Mouse (Mus musculus) limb, embryonic 13.5 days (tissue): ENCODE measurements at regions not wholly inside any gene's neighbourhood (a gene's known extent, or its start where the extent isn't known, plus 50 kb on each side); places are given as distances from the start of the nearest gene placed in this dataset.

Experiments used
- ATAC-seq: fragments of 200-750 bp; cut with Nextera tagmentation; 2 replicates; pipeline ENCODE4 v1.8.0; 2017; ENCODE audit warnings: low read depth, moderate number of reproducible peaks, moderate TSS enrichment; ENCODE audit not compliant: low FRiP score
- H3K27ac ChIP-seq: fragments of 300-500 bp; sonication (generic); 2 replicates; pipeline ENCODE4 v1.5.1; 2015; ENCODE audit warnings: inconsistent platforms, mild to moderate bottlenecking, moderate library complexity
- H3K27me3 ChIP-seq: fragments of 300-500 bp; sonication (generic); 2 replicates; pipeline ENCODE4 v1.6.1; 2015; ENCODE audit warnings: mild to moderate bottlenecking, inconsistent platforms
- H3K36me3 ChIP-seq: fragments of 300-500 bp; sonication (generic); 2 replicates; pipeline ENCODE4 v1.6.1; 2015; ENCODE audit warnings: inconsistent platforms, mild to moderate bottlenecking, moderate library complexity
- H3K4me1 ChIP-seq: fragments of 300-500 bp; sonication (generic); 2 replicates; pipeline ENCODE4 v1.6.1; 2015; ENCODE audit warnings: inconsistent platforms
- H3K4me2 ChIP-seq: fragments of 300-500 bp; sonication (generic); replicated peaks from 2 replicates; pipeline ENCODE4 v1.6.1; 2015; ENCODE audit warnings: inconsistent platforms, mild to moderate bottlenecking, moderate library complexity
- H3K4me3 ChIP-seq: fragments of 300-500 bp; sonication (generic); 2 replicates; pipeline ENCODE4 v1.5.1; 2015; ENCODE audit warnings: moderate library complexity, mild to moderate bottlenecking, inconsistent platforms
- H3K9ac ChIP-seq: fragments of 300-500 bp; sonication (generic); 2 replicates; pipeline ENCODE4 v1.6.1; 2015; ENCODE audit warnings: mild to moderate bottlenecking, inconsistent platforms
- H3K9me3 ChIP-seq: fragments of 300-500 bp; sonication (generic); 2 replicates; pipeline ENCODE4 v1.6.1; 2016; ENCODE audit warnings: inconsistent platforms
- WGBS: fragments of 180-500 bp; shearing (Covaris S2); methylation state at CpG from one replicate; pipeline ENCODE4 v1.1.7; 2015; 5-methylcytosine and 5-hydroxymethylcytosine counted together

DNA sequence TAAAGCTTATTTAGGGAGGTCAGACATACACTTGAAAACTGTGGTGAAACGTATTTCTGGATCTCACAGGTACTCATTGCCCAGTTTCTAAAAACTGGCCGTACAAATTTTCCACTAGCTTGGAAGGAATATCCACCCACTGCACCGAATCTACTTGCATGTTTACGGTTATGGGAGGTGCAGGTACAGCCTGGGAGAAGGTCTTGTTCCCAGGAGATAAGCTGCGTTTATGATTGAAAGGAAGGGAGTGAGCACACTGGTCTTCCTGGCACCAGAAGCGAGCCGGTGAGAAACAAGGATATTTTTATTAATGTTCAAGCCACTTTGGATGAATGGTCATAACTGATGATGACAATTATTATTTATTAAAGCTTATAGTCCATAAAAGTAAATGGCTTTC is 283.9 kb downstream of the Ccdc91 start:
- Histone ChIP-seq H3K4me1 (peaks cover 30% of the 10 kb centered on the region), H3K4me2 (no peak overlapping the region), H3K27ac (no peak overlapping the region), H3K4me3 (no peak overlapping the region), H3K27me3 (peaks cover 21% of the 10 kb centered on the region), H3K36me3 (no peaks in the 10 kb centered on the region), H3K9me3 (no peaks in the 10 kb centered on the region), H3K9ac (no peak overlapping the region)
- ATAC-seq, result no peak
- WGBS, result 84% methylated on average over 7 of the region's 7 CpGs

DNA sequence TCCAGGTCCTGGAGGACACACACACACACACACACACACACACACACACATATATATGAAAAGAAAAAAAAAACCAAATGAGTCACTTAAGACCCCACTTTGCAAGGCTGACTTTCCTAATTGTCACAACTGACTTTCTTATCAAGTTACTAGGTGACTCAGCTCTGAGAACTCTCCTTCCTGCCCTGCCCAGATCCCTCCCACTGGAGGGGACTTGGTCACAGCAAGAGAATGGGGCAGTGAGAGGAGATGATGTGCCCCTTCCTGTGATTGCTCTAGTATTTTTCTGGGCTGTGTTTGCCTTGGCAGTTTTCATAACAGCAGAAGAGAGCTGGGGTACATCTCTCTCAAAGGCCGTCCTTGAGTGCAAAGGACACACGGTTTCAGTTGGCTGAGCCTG is 284.5 kb downstream of the Ccdc91 start:
- no peak overlapping the region for H3K4me2 ChIP-seq
- ATAC-seq, result no peak

DNA sequence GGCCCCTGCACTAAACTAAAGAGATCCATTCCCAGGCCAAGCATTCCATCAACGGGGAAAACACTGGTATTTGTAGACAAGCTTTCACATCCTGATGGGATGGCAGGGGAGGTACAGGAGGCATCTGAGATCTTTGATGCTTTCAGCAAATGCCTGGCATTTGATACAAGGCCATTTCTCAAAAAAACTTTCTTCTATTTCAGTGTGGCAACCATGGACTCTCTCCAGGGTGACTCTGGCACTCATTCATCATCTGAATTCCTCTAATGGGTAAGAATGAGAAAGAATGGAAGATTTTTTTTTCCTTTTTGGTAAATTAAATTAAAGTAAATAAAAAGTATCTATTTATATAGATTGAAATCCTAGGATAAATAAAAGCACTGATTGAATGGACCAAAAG is 281.8 kb upstream of the Far2 start:
- no peaks in the 10 kb centered on the region for H3K4me1 ChIP-seq
- H3K27me3 ChIP-seq, result peaks cover 1% of the 10 kb centered on the region; the same call in 1 of the 2 replicates
- H3K36me3 ChIP-seq, result no peaks in the 10 kb centered on the region
- no peak overlapping the region for H3K4me2 ChIP-seq
- H3K9ac ChIP-seq, result no peak overlapping the region
- H3K4me3 ChIP-seq, result no peak overlapping the region
- H3K27ac ChIP-seq, result no peak overlapping the region
- H3K9me3 ChIP-seq, result no peaks in the 10 kb centered on the region
- WGBS, result 93% methylated on average over 1 of the region's 1 CpGs
- ATAC-seq, result no peak

More for the DNA sequence above, 284.5 kb downstream of the Ccdc91 start:
- H3K4me3 ChIP-seq, result no peak overlapping the region
- no peak overlapping the region for H3K27ac ChIP-seq
- 87% methylated on average over 2 of the region's 2 CpGs for WGBS
- H3K9me3 ChIP-seq, result no peaks in the 10 kb centered on the region
- peaks cover 25% of the 10 kb centered on the region for H3K4me1 ChIP-seq
- no peaks in the 10 kb centered on the region for H3K36me3 ChIP-seq
- H3K27me3 ChIP-seq, result peaks cover 17% of the 10 kb centered on the region
- H3K9ac ChIP-seq, result no peak overlapping the region

DNA sequence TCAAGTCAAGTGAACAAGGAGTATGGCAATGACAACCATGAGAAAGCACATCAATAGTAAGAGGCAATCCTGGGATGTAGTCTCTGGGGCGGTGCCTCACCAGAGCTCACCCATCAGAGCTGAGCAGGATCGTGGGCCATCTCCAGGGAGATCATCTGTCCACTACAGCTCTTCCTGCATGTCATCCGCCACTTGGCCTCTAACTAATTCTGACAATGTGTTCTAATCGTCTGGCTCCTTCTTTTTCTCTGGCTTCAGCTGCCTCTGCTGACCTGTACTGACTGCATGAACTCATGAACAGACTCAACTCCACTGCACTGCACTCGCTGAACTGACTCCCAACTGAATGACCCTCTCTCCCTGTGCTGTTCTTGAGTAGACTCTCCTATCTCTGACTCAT is 277.9 kb upstream of the Far2 start:
- no peak overlapping the region for H3K27ac ChIP-seq
- no peaks in the 10 kb centered on the region for H3K9me3 ChIP-seq
- H3K4me1 ChIP-seq, result peaks cover 4% of the 10 kb centered on the region; the same call in 1 of the 2 replicates
- no peak for ATAC-seq
- no peaks in the 10 kb centered on the region for H3K36me3 ChIP-seq
- no peak overlapping the region for H3K4me3 ChIP-seq
- H3K9ac ChIP-seq, result no peak overlapping the region
- 85% methylated on average over 5 of the region's 5 CpGs for WGBS
- H3K27me3 ChIP-seq, result peaks cover 8% of the 10 kb centered on the region; the same call in 1 of the 2 replicates
- no peak overlapping the region for H3K4me2 ChIP-seq

DNA sequence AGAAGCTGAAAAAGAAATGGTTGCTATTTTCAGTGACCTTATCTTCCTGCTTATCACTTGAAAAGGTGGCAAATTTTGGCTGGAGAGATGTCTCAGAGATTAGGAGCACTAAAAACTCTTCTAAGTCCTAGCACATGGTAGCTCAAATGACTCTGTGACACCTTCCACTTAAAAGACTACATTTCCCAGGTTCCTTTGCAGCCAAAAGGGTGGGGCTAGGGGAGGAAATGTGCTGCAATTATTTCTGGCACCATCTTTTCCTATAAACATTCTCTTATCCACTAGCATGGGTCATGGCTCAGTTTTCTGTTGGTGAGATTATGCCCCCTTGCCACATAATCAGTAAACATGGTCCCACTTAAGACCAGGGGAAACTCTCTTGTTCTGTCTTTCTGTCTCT is 277.0 kb upstream of the Far2 start:
- ATAC-seq, result no peak
- no peak overlapping the region for H3K9ac ChIP-seq
- H3K27me3 ChIP-seq, result peaks cover 8% of the 10 kb centered on the region; the same call in 1 of the 2 replicates
- H3K36me3 ChIP-seq, result no peaks in the 10 kb centered on the region
- H3K27ac ChIP-seq, result no peak overlapping the region
- no peak overlapping the region for H3K4me2 ChIP-seq
- H3K9me3 ChIP-seq, result no peaks in the 10 kb centered on the region
- no peak overlapping the region for H3K4me3 ChIP-seq
- peaks cover 4% of the 10 kb centered on the region; the same call in 1 of the 2 replicates for H3K4me1 ChIP-seq

DNA sequence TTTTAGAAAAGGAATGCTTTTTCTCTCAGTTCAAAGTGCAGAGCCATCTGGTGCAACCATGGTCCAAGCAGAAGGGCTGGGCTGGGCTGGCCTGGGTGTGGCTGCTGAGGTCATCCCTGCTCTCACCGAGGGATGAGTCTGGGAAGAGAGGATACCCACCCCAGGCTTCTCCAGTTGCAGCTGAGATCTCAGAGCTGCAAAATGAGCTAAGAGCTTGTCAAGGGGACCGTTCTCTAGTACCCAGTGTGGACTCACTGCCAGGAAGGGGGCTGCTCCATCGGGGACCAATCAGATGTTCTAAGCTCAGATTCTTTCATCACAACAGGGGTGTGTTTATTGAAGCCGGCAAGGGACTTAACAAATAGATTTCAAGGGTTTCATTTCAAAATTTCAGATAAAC is 275.6 kb upstream of the Far2 start:
- ATAC-seq, result no peak
- H3K4me2 ChIP-seq, result no peak overlapping the region
- no peak overlapping the region for H3K9ac ChIP-seq
- no peaks in the 10 kb centered on the region for H3K9me3 ChIP-seq
- H3K27ac ChIP-seq, result no peak overlapping the region
- peaks cover 8% of the 10 kb centered on the region; the same call in 1 of the 2 replicates for H3K27me3 ChIP-seq
- H3K36me3 ChIP-seq, result no peaks in the 10 kb centered on the region
- WGBS, result 37% methylated on average over 4 of the region's 4 CpGs
- H3K4me3 ChIP-seq, result no peak overlapping the region
- peaks cover 4% of the 10 kb centered on the region; the same call in 1 of the 2 replicates for H3K4me1 ChIP-seq

DNA sequence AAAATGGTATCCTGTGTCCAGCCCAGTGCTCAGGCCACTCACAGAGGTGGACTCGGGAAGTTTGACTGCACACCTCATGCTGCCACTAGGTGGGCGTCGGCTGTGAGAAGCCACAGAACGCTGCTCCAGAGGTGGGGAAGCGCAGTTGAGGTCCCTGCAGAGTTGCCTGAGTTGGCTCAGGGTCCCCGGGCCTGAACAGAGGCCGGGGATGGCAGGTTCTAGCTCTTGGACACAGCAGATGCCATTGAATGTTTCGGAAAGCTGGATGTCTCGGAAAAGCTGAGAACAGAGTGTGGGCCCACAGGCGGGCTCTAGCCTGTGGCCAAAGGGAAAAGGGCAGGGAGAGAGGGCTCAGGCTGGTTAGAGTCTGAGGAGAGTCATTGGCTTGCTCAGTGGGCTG is 273.2 kb upstream of the Far2 start:
- H3K9me3 ChIP-seq, result no peaks in the 10 kb centered on the region
- no peak for ATAC-seq
- H3K9ac ChIP-seq, result no peak overlapping the region
- no peaks in the 10 kb centered on the region for H3K36me3 ChIP-seq
- 78% methylated on average over 10 of the region's 10 CpGs for WGBS
- H3K27me3 ChIP-seq, result peaks cover 8% of the 10 kb centered on the region; the same call in 1 of the 2 replicates
- no peak overlapping the region for H3K4me2 ChIP-seq
- no peak overlapping the region for H3K27ac ChIP-seq
- H3K4me1 ChIP-seq, result peaks cover 4% of the 10 kb centered on the region; the same call in 1 of the 2 replicates
- no peak overlapping the region for H3K4me3 ChIP-seq

DNA sequence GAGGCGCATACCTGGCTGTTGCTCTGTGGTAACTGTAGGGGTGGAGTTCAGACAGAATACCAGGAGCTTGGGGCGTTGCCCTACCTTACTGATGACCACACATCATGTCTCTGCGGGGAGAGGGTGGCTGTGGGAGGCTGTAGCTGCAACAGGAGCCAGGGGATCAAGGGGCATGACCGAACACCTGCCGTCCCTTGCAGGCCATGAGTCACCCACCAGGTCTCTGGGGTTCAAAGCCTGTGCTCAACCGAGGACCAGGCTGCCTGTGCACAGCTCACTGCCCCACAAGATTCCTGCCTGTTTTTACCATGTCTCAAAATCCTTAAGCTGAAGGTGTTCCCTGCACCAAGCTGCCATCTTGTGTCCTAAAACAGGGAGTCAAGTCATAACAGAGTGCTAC is 272.4 kb upstream of the Far2 start:
- Histone ChIP-seq H3K4me3 (no peak overlapping the region), H3K4me2 (no peak overlapping the region), H3K27me3 (peaks cover 8% of the 10 kb centered on the region; the same call in 1 of the 2 replicates), H3K27ac (no peak overlapping the region), H3K9me3 (no peaks in the 10 kb centered on the region), H3K4me1 (peaks cover 4% of the 10 kb centered on the region; the same call in 1 of the 2 replicates), H3K9ac (no peak overlapping the region), H3K36me3 (no peaks in the 10 kb centered on the region)
- 73% methylated on average over 6 of the region's 6 CpGs for WGBS
- no peak for ATAC-seq

DNA sequence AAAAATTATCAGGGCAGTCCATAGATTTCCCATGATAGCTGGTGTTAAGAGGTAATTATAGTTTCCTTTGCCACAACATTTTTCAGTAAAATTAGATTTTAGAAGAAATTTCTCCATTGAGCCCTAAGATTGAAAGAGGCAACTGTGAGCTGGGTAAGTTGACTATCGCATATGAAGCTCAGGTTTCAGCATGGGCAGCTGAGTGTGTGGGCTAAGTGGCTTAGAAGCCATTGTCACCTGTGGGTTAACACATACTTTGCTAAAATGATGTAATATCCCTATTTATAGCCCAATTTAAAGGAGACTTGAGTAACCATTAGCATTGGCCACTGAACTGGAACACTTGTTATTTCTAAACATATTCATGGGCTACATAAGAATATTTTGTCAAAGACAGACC is 267.6 kb upstream of the Far2 start:
- H3K9me3 ChIP-seq, result no peaks in the 10 kb centered on the region
- no peak overlapping the region for H3K4me2 ChIP-seq
- H3K27ac ChIP-seq, result no peak overlapping the region
- no peak overlapping the region for H3K9ac ChIP-seq
- H3K27me3 ChIP-seq, result no peaks in the 10 kb centered on the region
- H3K4me1 ChIP-seq, result no peaks in the 10 kb centered on the region
- no peak for ATAC-seq
- no peak overlapping the region for H3K4me3 ChIP-seq
- 82% methylated on average over 1 of the region's 1 CpGs for WGBS
- no peaks in the 10 kb centered on the region for H3K36me3 ChIP-seq

DNA sequence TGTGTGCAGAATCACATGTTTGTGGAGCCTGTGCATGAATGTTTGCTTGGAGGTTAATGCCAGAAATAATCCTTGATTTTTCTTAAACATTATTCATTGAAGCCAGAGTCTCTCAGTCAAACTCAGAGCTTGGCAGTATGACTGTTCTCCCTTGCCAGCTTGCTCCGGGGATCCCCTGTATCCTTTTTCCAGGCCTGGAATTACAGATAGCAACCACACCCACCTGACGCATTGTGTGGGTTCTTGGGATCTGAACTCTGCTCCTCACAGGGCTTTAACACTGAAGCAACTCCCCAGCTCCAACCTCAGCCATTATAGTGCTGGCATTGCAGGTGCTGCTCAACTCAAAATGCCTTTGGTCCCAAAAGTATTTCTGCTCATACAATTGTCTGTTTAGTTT is 262.8 kb upstream of the Far2 start:
- Histone ChIP-seq H3K4me1 (no peaks in the 10 kb centered on the region), H3K9me3 (no peaks in the 10 kb centered on the region), H3K36me3 (no peaks in the 10 kb centered on the region), H3K9ac (no peak overlapping the region), H3K27ac (no peak overlapping the region), H3K4me3 (no peak overlapping the region), H3K4me2 (no peak overlapping the region), H3K27me3 (no peaks in the 10 kb centered on the region)
- WGBS, result 89% methylated on average over 2 of the region's 2 CpGs
- no peak for ATAC-seq

DNA sequence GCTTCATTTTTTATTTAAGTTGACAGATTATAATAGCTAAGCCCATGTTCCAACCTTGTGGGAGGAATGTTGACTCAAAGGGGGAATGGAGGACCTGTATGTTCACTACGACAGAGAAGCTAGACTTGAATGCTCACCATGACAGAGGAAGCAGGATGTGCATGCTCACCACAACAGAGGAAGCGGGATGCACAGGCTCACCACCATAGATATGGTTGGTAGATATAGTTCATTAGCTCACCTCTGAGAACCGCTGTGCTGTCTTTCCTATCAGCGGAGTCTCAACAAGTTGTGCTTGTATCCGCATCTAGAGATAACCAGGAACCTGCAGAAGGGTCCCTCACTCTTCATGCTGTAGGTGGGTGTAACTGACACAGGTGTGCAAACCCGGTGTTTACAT is 262.2 kb upstream of the Far2 start:
- Histone ChIP-seq H3K36me3 (no peaks in the 10 kb centered on the region), H3K4me2 (no peak overlapping the region), H3K4me1 (no peaks in the 10 kb centered on the region), H3K9me3 (no peaks in the 10 kb centered on the region), H3K9ac (no peak overlapping the region), H3K27ac (no peak overlapping the region), H3K27me3 (no peaks in the 10 kb centered on the region), H3K4me3 (no peak overlapping the region)
- ATAC-seq, result no peak
- 91% methylated on average over 6 of the region's 6 CpGs for WGBS

DNA sequence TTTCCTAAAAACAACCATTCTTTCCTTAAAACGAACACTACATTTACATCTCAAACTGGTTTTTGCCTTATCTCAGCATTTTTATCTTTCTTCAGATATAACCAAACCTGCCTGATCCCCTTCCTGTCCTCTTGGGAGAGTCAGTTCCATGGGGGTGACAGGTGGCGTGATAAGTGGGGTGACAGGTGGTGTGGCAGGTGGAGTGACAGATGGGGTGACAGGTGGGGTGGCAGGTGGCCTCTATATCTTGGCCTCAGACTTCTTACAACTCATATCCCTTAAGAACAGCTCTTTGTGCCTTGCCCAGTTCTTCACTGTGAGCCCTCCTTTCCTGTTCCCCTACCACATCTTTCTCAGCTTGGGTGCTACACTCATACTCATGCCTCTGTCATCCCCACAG is 259.0 kb upstream of the Far2 start:
- no peak overlapping the region for H3K27ac ChIP-seq
- no peaks in the 10 kb centered on the region for H3K9me3 ChIP-seq
- H3K4me2 ChIP-seq, result no peak overlapping the region
- no peak for ATAC-seq
- H3K4me1 ChIP-seq, result no peaks in the 10 kb centered on the region
- 72% methylated on average over 2 of the region's 2 CpGs for WGBS
- H3K4me3 ChIP-seq, result no peak overlapping the region
- no peak overlapping the region for H3K9ac ChIP-seq
- no peaks in the 10 kb centered on the region for H3K36me3 ChIP-seq
- no peaks in the 10 kb centered on the region for H3K27me3 ChIP-seq

DNA sequence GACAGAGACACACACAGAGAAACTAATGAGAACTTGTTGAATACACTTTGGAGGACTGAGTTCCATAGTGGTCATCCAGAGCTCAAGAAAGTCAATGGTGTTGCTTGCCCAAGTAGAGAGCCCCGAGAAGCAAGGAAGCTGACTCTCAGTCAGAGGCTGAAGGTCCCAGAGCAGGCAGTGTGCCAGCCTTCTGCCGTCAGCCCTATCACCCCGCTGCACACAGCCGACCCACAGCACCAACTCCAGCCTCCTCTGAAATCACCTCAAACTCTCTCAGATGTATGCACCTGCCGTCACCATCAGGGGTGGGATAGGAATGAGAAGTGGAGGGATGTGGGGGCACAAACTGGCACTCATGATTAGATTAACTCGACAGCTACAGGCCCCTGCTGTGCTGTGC is 257.9 kb upstream of the Far2 start:
- no peaks in the 10 kb centered on the region for H3K36me3 ChIP-seq
- 71% methylated on average over 6 of the region's 6 CpGs for WGBS
- H3K27ac ChIP-seq, result no peak overlapping the region
- H3K27me3 ChIP-seq, result no peaks in the 10 kb centered on the region
- ATAC-seq, result no peak
- H3K4me3 ChIP-seq, result no peak overlapping the region
- no peak overlapping the region for H3K9ac ChIP-seq
- H3K4me1 ChIP-seq, result peaks cover 4% of the 10 kb centered on the region; the same call in 1 of the 2 replicates
- H3K9me3 ChIP-seq, result no peaks in the 10 kb centered on the region
- H3K4me2 ChIP-seq, result no peak overlapping the region
